In the genomic region with DNA sequence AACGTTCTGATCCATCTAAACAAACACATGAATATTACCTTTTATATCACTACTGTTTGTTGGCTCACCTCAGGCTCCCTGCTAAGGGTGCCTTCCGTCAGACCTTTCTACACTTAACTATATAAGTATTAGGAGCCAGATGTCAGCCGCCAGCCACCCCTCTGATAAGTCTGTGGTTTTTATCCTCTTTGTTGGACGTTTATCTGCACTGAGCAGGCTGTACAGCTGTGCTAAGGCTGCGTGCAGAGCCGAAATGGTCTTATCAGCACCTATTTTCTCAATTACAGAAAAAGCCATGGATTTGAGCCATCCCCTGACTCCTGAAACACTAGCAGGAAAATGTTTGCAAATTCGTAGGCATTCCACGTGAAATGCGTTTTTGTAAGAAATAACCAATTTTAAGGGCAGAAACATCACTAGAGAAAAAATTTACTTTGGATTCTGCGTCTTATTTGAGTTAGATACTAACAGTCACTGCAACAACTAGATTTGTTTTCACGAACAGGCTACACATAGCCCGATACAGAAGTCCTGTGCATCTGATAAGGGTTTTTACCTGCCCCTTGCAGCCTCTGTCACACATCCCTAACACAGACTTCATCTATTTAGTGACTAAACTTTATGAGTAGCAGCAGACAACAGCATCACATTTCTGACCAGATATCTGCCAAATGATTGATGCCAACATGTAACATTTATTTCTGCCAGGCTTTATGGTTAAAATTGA, we compare ENCODE assay signal across 14 mouse cellular contexts.
DNase-seq lines count a peak whose midpoint lies in the region; ATAC-seq and TF ChIP-seq lines count a peak whose summit lies in the region.
"Had no signal": no experiment of that assay in that cellular context is flagged by ENCODE, and none has a peak within 500 bp of the region (broad histone marks: within the 10 kb centered on the region; RNA-seq: fewer than 3 reads in every experiment).

No protein-coding gene starts in this region.

- intact Hi-C loops in left cerebral cortex, postnatal 10 days (cut with DNase I), result no loop called here

- no peaks in the 10 kb centered on the region for H3K36me3 ChIP-seq in heart, embryonic 10.5 days
- no peaks in the 10 kb centered on the region for H3K36me3 ChIP-seq in liver, embryonic 13.5 days
- no peaks in the 10 kb centered on the region for H3K36me3 ChIP-seq in midbrain, postnatal 0 days (ENCODE audit: insufficient read depth, low read length)

- peak; percentile 99 for ATAC-seq in liver, embryonic 13.5 days (ENCODE audit: low read depth)
- ATAC-seq in midbrain, postnatal 0 days (ENCODE audit: low FRiP score), result peak; percentile 38; the same call in 1 of the 2 replicates
- ATAC-seq: intestine, postnatal 0 days; lung, postnatal 0 days had no signal

- peak; percentile 81 for DNase-seq in heart, embryonic 10.5 days (ENCODE audit: low spot score)
- DNase-seq in heart, adult 11 months, result no peak
- peak; percentile 9 to 24 for DNase-seq in spleen, postnatal 36 days (ENCODE audit: low spot score in 2 of 2)
- DNase-seq in spleen, adult 18-20 months, result no peak
- DNase-seq in liver, embryonic 13.5 days, result peak; percentile 71
- no peak for DNase-seq in midbrain, postnatal 0 days (ENCODE audit: low spot score)
- no peak for DNase-seq in left cerebral cortex, postnatal 10 days (ENCODE audit: extremely low spot score in 1 of 2, low spot score in 2 of 2)
- DNase-seq in retina, postnatal 1 day, result no peak
- DNase-seq: adrenal gland, adult 8-10 months; cerebellum, adult 8-10 months; gastrocnemius, postnatal 36 days; right cerebral cortex, adult 18-20 months had no signal

- H3K27ac ChIP-seq in heart, embryonic 10.5 days, result peak overlapping the region; percentile 10; the same call in 1 of the 2 replicates
- peak overlapping the region; percentile 65 for H3K27ac ChIP-seq in liver, embryonic 13.5 days
- H3K27ac ChIP-seq in midbrain, postnatal 0 days (ENCODE audit: low read depth, low read length), result no peak overlapping the region

- no peak for TF ChIP-seq CTCF in midbrain, postnatal 0 days (IDR thresholded peaks at IDR 0.05)

- WGBS in heart, embryonic 10.5 days, result 39% methylated on average over 12 of the region's 12 CpGs
- 15% methylated on average over 12 of the region's 12 CpGs for WGBS in liver, embryonic 13.5 days (ENCODE audit: insufficient replicate concordance)
- WGBS in midbrain, postnatal 0 days, result 61% methylated on average over 12 of the region's 12 CpGs

- no peaks in the 10 kb centered on the region for H3K27me3 ChIP-seq in heart, embryonic 10.5 days (ENCODE audit: insufficient read depth, poor library complexity, severe bottlenecking)
- H3K27me3 ChIP-seq in liver, embryonic 13.5 days, result no peaks in the 10 kb centered on the region
- no peaks in the 10 kb centered on the region for H3K27me3 ChIP-seq in midbrain, postnatal 0 days (ENCODE audit: insufficient read depth, low read length)

- H3K9ac ChIP-seq in liver, embryonic 13.5 days, result no peak overlapping the region
- H3K9ac ChIP-seq in midbrain, postnatal 0 days (replicated peaks; ENCODE audit: low read length, poor library complexity, severe bottlenecking), result no peak overlapping the region

- no peak overlapping the region for H3K4me3 ChIP-seq in heart, embryonic 10.5 days
- H3K4me3 ChIP-seq in liver, embryonic 13.5 days (replicated peaks), result peak overlapping the region; percentile 29
- no peak overlapping the region for H3K4me3 ChIP-seq in midbrain, postnatal 0 days (ENCODE audit: low read depth, low read length)

- no peaks in the 10 kb centered on the region for H3K9me3 ChIP-seq in heart, embryonic 10.5 days
- H3K9me3 ChIP-seq in liver, embryonic 13.5 days (replicated peaks), result no peaks in the 10 kb centered on the region
- no peaks in the 10 kb centered on the region for H3K9me3 ChIP-seq in midbrain, postnatal 0 days (ENCODE audit: low read length)

- peak overlapping the region; percentile 63 for H3K4me2 ChIP-seq in liver, embryonic 13.5 days
- H3K4me2 ChIP-seq in midbrain, postnatal 0 days (ENCODE audit: low read depth, low read length, poor library complexity, severe bottlenecking), result no peak overlapping the region

- peaks cover 22% of the 10 kb centered on the region for H3K4me1 ChIP-seq in heart, embryonic 10.5 days
- peaks cover 37% of the 10 kb centered on the region for H3K4me1 ChIP-seq in liver, embryonic 13.5 days (replicated peaks)
- H3K4me1 ChIP-seq in midbrain, postnatal 0 days (ENCODE audit: insufficient read depth, low read length), result peaks cover 3% of the 10 kb centered on the region

Comparison
In these comparisons a context has a peak if more than half of its experiments do, and no peak if none do; other contexts are left out.
1. DNase-seq: peak in heart, embryonic 10.5 days (single experiment), spleen, postnatal 36 days (2 of 2) and liver, embryonic 13.5 days (single experiment); none in heart, adult 11 months (single experiment), spleen, adult 18-20 months (0 of 2), midbrain, postnatal 0 days (single experiment), left cerebral cortex, postnatal 10 days (0 of 2) and retina, postnatal 1 day (single experiment).